Mouse (Mus musculus): ENCODE data around the gene Nck2. TPM values are rescaled to one million over a fixed set of nuclear protein-coding genes. Genes with fewer than 3 reads are reported as not detected.
A peak's percentile ranks its signal among the peaks of the same experiment; 100 is the strongest.

The Nck2 gene
- polyA plus RNA-seq, 1 experiment from 2014 or later = 36.3 TPM

DNA sequence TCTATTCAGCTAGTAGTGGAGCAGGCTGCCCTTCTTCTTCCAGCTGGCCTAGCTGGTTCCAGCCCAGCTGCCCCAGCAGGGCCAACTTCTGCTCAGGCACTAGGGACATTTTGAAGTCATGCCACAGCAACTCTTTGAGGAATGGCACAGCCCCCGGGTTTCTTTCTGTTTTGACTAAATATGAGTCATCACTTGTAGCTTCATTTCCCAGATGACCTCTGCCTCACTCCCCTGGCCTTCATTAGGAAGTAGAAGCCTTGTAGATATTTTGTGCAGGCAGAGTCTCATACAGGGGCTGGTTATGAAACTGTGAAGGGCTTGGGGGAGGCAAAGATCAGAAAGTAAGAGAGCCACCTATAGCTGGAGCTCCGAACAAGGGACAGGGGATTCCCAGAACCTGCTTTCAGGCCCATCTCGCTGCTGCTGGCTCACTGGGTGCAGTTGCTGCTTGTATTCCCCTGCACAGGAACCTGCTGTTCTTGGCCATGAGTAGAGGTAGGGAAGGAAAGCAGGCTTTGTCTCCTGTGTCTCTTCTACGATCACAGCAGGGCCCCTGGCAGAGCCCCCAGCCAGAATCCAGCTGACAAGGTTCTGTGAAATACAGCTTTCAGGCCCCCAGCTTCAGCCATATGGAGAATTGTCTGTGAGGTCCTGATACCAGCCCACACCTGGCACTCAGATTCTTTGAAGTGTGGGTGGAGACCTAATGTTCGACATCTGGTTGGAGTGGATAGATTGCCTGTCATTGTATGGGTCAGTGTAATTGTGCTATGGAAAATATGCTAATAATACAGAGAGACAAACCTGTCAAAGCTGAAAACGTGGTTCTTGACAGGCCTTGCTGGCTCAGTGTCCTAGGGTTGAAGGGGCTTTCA lies 30.4 kb downstream of the Nck2 start:
- H3K27me3 ChIP-seq = no peaks in the 10 kb centered on the region
- H3K4me1 ChIP-seq = peaks cover 38% of the 10 kb centered on the region
- H3K4me2 ChIP-seq = no peak overlapping the region
- no peak overlapping the region for H3K9ac ChIP-seq
- peak overlapping the region; percentile 68 for H3K27ac ChIP-seq
- no peaks in the 10 kb centered on the region for H3K36me3 ChIP-seq (ENCODE audit: poor library complexity, severe bottlenecking)
- ATAC-seq = peak; percentile 49; the same call in 1 of the 2 replicates
- WGBS = 72% methylated on average over 6 of the region's 6 CpGs
- no peak overlapping the region for H3K4me3 ChIP-seq
- no peaks in the 10 kb centered on the region for H3K9me3 ChIP-seq (replicated peaks)

DNA sequence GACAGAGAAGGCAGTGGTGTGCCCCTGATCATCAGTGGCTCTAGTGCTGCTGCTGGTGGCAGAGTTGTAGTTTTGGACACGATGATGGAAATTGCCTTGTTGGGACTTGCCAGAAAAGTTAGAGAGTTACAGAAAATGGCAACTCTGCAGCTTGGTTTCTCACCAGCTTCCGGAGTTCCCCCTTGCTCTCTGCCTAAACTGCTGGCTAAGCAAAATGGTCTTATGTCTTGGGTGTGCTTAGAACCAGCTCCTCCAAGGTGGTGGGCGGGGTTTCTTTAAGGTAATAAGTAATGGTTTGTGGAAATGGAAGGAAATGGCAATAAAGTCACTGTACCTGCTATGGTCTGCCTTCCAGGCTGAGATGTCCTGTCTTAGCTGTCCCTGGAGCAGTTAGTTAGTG lies 33.6 kb downstream of the Nck2 start:
- H3K27me3 ChIP-seq = no peaks in the 10 kb centered on the region
- H3K4me1 ChIP-seq = peaks cover 29% of the 10 kb centered on the region
- WGBS = 94% methylated on average over 3 of the region's 3 CpGs

DNA sequence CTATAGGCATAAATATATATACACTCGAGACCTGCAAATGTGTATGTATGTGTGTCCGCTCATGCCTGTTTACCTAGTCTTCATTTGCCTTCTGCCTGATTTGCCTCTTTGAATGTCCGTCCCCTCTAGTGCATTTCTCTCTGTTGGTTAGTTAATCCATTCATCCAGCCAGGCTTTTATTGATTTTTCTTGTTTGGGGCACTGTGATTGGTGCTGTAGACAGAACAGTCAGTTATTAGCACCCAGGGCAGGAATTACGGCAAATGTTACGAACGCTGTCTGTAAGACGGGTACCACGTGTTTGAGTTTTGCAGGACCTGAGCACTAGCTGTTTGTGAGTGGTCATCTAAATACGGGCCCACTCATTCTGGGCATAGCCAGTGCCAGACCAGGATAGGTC lies 40.8 kb downstream of the Nck2 start:
- Histone ChIP-seq H3K27ac (no peak overlapping the region), H3K36me3 (ENCODE audit: poor library complexity, severe bottlenecking) (no peaks in the 10 kb centered on the region), H3K4me3 (no peak overlapping the region), H3K9me3 (replicated peaks) (no peaks in the 10 kb centered on the region), H3K4me1 (peaks cover 14% of the 10 kb centered on the region), H3K9ac (no peak overlapping the region), H3K4me2 (no peak overlapping the region), H3K27me3 (no peaks in the 10 kb centered on the region)
- 71% methylated on average over 9 of the region's 9 CpGs for WGBS
- ATAC-seq = no peak

More for the DNA sequence above, 33.6 kb downstream of the Nck2 start:
- Histone ChIP-seq H3K9ac (no peak overlapping the region), H3K4me3 (no peak overlapping the region), H3K4me2 (no peak overlapping the region), H3K9me3 (replicated peaks) (no peaks in the 10 kb centered on the region), H3K27ac (no peak overlapping the region), H3K36me3 (ENCODE audit: poor library complexity, severe bottlenecking) (no peaks in the 10 kb centered on the region)
- no peak for ATAC-seq

DNA sequence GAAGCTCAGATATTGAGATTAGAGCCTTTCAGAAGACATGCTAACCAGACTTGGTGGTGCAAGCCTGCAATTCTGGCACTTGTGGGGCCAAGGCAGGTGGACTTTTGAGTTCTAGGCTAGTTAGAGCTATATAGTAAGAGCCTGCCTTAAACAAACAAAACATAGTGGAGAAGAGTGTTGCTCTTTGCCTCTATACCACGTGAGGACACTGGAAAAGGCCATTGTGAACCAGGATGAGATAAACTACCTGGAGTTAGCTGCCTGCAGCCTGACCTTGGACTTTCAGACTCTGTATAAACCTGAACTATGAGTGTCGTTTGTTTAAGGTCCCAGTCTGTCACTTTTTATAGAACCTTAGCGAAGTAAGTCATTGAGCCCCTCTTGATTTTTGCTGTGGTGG lies 42.1 kb downstream of the Nck2 start:
- no peaks in the 10 kb centered on the region for H3K36me3 ChIP-seq (ENCODE audit: poor library complexity, severe bottlenecking)
- H3K27me3 ChIP-seq = no peaks in the 10 kb centered on the region
- H3K4me3 ChIP-seq = no peak overlapping the region
- 93% methylated on average over 3 of the region's 3 CpGs for WGBS
- H3K9me3 ChIP-seq (replicated peaks) = no peaks in the 10 kb centered on the region
- no peak overlapping the region for H3K9ac ChIP-seq
- peaks cover 14% of the 10 kb centered on the region for H3K4me1 ChIP-seq
- ATAC-seq = no peak
- no peak overlapping the region for H3K4me2 ChIP-seq
- H3K27ac ChIP-seq = no peak overlapping the region

DNA sequence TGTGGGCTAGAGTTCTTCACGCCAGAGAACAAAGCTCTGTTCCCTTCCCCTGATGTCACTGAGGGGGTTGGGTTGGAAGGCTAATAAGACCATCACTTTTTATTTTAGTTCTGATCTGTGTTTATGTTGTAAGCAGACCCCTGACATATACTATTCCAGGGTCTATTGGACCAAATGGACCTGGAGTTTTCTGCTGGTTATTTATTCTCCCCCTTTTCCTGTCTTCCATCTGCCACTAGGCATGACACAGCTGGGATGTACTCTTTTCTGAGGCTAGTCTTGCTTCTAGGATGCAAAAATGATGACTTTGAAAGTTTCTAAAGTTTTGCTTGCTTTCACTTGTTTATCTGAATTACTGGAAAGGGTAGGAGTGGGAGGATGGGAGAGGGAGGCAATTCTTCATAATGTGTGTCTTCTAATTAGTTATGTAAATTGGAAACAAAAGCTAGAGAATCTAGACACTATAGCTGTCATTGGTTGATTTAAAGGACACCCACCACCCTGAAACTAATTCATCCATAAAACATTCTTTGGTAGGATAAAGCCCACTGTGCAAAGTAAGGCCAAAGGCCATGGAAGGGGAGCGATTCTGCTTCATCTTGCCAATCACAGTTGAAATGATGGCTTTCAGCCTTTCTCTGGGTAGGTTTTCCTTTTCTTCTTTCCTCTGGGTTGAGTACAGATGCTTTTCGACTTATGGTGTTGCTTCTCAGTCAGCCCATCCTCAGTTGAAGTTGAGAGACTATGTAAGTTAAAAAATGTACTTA lies 42.8 kb downstream of the Nck2 start:
- ATAC-seq = no peak
- WGBS = 57% methylated on average over 3 of the region's 3 CpGs

DNA sequence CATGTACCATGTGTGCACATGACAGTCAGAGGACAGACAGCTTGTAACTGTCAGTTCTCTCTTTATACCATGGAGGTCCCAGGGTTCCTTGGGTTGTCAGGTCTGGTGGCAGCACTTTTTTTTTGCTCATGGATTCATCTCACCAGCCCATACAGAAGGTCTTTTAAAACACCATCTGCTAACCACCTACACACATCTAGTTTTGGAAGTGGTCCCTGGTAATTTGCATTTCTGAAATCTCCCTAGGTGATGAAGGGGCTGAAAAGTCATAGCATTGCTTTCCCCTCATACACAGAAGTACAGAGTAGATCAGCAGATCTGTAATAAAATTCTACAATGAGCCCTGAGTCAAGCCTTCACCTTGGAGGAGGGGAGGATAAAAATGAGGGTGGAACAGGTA lies 44.9 kb downstream of the Nck2 start:
- Histone ChIP-seq H3K9ac (no peak overlapping the region), H3K4me2 (no peak overlapping the region), H3K27me3 (no peaks in the 10 kb centered on the region), H3K4me3 (no peak overlapping the region), H3K4me1 (peaks cover 14% of the 10 kb centered on the region), H3K27ac (no peak overlapping the region), H3K36me3 (ENCODE audit: poor library complexity, severe bottlenecking) (no peaks in the 10 kb centered on the region), H3K9me3 (replicated peaks) (no peaks in the 10 kb centered on the region)
- no peak for ATAC-seq

More for the DNA sequence above, 42.8 kb downstream of the Nck2 start:
- no peaks in the 10 kb centered on the region for H3K9me3 ChIP-seq (replicated peaks)
- H3K4me1 ChIP-seq = peaks cover 14% of the 10 kb centered on the region
- H3K4me3 ChIP-seq = no peak overlapping the region
- H3K9ac ChIP-seq = no peak overlapping the region
- H3K27ac ChIP-seq = no peak overlapping the region
- H3K27me3 ChIP-seq = no peaks in the 10 kb centered on the region
- no peak overlapping the region for H3K4me2 ChIP-seq
- no peaks in the 10 kb centered on the region for H3K36me3 ChIP-seq (ENCODE audit: poor library complexity, severe bottlenecking)

DNA sequence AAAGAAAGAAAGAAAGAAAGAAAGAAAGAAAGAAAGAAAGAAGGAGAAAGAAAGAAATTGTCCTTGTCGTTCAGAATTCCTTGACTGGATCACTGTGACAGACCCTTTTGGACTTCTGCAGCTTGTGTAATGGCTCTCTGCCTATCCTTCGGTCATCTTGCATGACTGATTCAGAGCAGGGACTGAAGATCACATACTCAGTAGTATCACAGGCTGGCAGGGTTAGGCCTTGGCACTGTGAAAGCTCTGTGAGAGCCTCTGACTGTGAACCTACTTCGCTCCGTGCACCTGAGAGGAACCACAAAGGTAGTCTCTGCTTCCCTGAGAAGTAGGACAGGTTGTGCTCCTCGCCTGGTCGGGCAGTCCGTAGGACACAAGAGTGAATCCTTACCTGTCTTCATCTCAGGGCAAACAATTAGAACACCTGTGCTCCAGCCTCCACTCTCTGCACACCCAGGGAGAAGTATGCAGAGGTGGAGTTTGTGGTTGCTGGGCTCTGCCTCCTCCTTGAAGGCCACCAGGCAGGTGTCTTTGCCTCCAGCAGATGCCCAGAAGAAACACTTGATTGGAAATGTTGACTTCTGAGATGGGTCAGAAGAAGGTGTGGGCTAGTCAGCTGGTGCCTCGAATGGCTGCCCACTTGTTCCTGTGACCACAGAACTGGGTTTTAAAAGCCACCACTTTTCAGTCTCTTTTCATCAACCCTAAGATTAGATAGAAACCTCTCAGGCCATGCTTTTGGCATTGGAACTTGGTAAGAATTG lies 47.3 kb downstream of the Nck2 start:
- no peak overlapping the region for H3K9ac ChIP-seq
- peaks cover 13% of the 10 kb centered on the region; the same call in 1 of the 2 replicates for H3K4me1 ChIP-seq
- no peak overlapping the region for H3K4me2 ChIP-seq
- WGBS = 92% methylated on average over 8 of the region's 8 CpGs
- H3K4me3 ChIP-seq = no peak overlapping the region
- no peaks in the 10 kb centered on the region for H3K27me3 ChIP-seq
- no peaks in the 10 kb centered on the region for H3K9me3 ChIP-seq (replicated peaks)
- H3K27ac ChIP-seq = no peak overlapping the region
- ATAC-seq = no peak
- H3K36me3 ChIP-seq (ENCODE audit: poor library complexity, severe bottlenecking) = no peaks in the 10 kb centered on the region

DNA sequence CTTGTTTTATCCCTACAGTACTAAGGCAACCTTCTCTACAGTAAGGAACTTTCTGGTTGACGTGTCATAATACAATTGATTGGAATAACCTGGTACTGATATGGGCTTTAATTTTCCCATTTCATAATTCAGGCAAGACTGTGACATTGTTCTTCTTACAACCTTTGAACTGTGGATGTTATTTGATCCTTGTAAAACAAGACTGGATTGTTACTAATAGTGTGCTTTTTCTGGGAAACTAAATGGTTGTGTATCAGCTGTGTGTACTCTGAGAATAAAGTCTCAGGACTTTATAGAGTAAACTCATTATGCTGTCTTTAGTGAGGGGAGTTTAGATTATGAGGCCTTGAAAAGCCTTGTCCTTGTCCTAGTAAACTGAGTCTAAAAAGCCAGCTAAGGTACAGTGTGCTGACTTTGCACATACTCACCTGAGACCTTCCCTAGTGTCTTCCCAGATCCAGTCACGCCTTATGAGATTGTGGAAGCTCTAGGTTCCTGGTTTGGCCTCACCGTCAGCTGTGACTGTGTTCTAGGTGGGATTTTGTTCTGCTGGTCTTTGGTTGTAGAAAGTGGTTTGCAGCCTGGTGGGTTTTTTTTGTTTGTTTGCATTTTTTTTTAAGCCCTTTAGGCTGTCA lies 48.5 kb downstream of the Nck2 start:
- 94% methylated on average over 3 of the region's 3 CpGs for WGBS

DNA sequence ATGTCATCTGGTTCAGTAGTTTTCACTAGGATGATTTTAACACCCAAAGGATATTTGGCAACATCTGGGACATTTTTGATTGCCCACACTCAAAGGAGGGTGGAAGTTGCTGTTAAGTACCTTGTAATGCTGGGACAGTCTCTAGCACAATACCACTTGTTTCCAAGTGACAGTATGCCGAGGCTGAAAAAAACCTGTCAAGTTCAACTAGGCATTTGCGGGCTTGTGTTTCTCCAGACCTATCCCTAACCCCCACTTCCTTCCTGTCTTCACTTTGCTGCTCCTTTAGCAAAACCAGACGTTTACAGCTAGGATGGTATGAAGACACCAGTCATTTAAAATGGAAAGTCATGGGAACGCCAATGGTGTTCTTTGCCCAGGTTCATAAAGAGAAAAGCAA lies 51.7 kb downstream of the Nck2 start:
- no peak overlapping the region for H3K9ac ChIP-seq
- H3K4me1 ChIP-seq = peaks cover 40% of the 10 kb centered on the region
- H3K36me3 ChIP-seq (ENCODE audit: poor library complexity, severe bottlenecking) = no peaks in the 10 kb centered on the region
- peaks cover 7% of the 10 kb centered on the region for H3K27me3 ChIP-seq
- no peak overlapping the region for H3K4me2 ChIP-seq
- 84% methylated on average over 4 of the region's 4 CpGs for WGBS
- no peak for ATAC-seq
- H3K4me3 ChIP-seq = no peak overlapping the region
- no peaks in the 10 kb centered on the region for H3K9me3 ChIP-seq (replicated peaks)
- no peak overlapping the region for H3K27ac ChIP-seq

More for the DNA sequence above, 48.5 kb downstream of the Nck2 start:
- Histone ChIP-seq H3K4me3 (no peak overlapping the region), H3K27ac (no peak overlapping the region), H3K9me3 (replicated peaks) (no peaks in the 10 kb centered on the region), H3K4me1 (peaks cover 25% of the 10 kb centered on the region), H3K4me2 (no peak overlapping the region), H3K9ac (no peak overlapping the region), H3K36me3 (ENCODE audit: poor library complexity, severe bottlenecking) (no peaks in the 10 kb centered on the region), H3K27me3 (no peaks in the 10 kb centered on the region)
- ATAC-seq = no peak

DNA sequence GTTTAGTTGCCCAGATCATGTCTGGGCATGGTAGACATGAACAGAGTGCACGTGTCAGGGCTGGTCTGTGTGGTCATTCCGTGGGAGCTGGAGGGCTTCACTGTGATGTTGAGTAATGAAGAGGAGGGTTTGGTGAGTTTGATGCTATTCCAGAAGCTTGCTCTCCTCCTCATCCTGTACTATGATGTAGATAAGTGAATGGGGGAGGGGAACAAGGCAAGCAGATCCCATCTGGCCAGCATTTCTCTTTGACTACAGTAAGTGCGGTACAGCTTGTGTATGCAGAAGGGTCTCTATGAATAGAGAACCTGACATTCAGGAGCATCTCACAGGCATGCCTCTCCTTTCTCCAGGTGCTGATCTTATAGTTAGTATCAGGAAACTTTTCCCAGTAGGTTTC lies 52.6 kb downstream of the Nck2 start:
- no peak overlapping the region for H3K9ac ChIP-seq
- ATAC-seq = no peak
- H3K27me3 ChIP-seq = peaks cover 16% of the 10 kb centered on the region
- 89% methylated on average over 3 of the region's 3 CpGs for WGBS
- peaks cover 41% of the 10 kb centered on the region for H3K4me1 ChIP-seq
- no peak overlapping the region for H3K4me2 ChIP-seq
- H3K27ac ChIP-seq = no peak overlapping the region
- H3K9me3 ChIP-seq (replicated peaks) = no peaks in the 10 kb centered on the region
- no peaks in the 10 kb centered on the region for H3K36me3 ChIP-seq (ENCODE audit: poor library complexity, severe bottlenecking)
- no peak overlapping the region for H3K4me3 ChIP-seq

DNA sequence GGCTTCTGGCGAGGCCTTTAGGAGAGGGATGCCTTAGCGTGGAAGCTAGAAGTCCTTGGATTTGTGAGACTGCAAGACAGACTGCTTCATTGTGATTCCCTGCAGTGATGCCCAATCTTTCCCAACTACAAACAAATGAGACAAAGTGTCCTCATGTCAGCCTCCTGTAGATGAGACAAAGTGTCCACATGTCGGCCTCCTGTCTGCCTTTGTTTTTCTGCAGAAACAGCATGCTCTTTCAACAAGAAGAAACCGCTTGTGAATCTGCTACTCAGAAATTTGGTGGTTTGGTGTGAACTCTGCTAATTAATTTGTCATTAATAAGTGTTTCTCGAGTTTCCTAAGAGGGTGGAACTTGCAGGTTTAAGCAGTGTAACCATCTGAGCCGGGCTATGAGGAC lies 53.6 kb downstream of the Nck2 start:
- Histone ChIP-seq H3K9me3 (replicated peaks) (no peaks in the 10 kb centered on the region), H3K27me3 (peaks cover 25% of the 10 kb centered on the region), H3K36me3 (ENCODE audit: poor library complexity, severe bottlenecking) (no peaks in the 10 kb centered on the region), H3K4me2 (no peak overlapping the region), H3K27ac (peak overlapping the region; percentile 31; the same call in 1 of the 2 replicates), H3K4me3 (no peak overlapping the region), H3K4me1 (peaks cover 42% of the 10 kb centered on the region), H3K9ac (no peak overlapping the region)
- 42% methylated on average over 6 of the region's 6 CpGs for WGBS
- no peak for ATAC-seq
